ENCODE assay signal across 8 mouse cellular contexts in the genomic region with DNA sequence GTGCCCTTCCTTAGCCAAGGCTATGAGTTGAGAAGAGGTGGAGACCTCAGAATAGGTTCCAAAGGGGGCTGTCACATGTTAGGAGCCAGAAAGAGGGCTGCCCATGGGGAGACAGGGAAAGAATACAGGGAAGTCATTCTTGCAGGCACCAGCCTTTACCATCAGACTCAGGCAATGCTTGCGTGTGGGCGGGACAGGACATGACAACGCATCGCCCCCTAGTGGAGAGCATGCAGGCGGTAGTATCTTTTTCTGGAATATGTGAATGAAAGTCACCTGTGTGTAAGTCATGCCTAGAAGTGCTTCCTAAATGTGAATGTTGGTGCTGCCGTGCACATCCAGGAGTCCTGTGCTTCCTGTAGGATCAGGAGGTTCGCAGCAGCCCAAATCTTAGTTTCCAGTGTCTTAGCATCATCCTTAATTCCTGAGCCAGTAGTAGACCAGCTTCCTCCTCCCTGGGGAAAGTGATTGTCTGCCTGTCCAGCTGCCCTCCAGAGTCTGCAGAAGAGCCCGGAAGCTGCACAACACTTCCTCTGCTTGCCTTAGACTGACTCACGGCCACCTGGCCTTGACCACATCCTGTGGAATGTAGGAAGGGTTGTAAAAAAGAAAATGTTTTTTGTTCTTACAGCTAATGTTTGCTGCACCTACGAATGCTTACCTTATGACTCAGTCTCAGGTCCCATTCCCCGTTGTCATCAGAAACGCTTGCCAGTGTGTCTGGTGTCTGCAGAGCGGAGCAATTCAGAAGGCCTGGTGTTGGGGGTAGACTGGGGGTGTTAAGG. TPM values are rescaled to one million over a fixed set of nuclear protein-coding genes. Genes with fewer than 3 reads are reported as not detected.
DNase-seq lines count a peak whose midpoint lies in the region; ATAC-seq and TF ChIP-seq lines count a peak whose summit lies in the region.

No protein-coding gene starts in this region.

- H3K4me2 ChIP-seq in liver, embryonic 16.5 days (ENCODE audit: low read depth, low read length) = no peak overlapping the region
- no peak overlapping the region for H3K4me2 ChIP-seq in neural tube, embryonic 13.5 days

- H3K36me3 ChIP-seq in liver, embryonic 16.5 days (ENCODE audit: control insufficient read depth, insufficient read depth) = no peaks in the 10 kb centered on the region
- peaks cover 62% of the 10 kb centered on the region for H3K36me3 ChIP-seq in neural tube, embryonic 13.5 days
- no peaks in the 10 kb centered on the region for H3K36me3 ChIP-seq in testis, adult 2 months (ENCODE audit: control insufficient read depth, insufficient read depth, low read length)

- ATAC-seq in liver, embryonic 16.5 days (ENCODE audit: low read depth) = peak; percentile 43; the same call in 1 of the 2 replicates
- peak; percentile 48; the same call in 1 of the 2 replicates for ATAC-seq in neural tube, embryonic 13.5 days (ENCODE audit: low read depth)

- no peaks in the 10 kb centered on the region for H3K9me3 ChIP-seq in liver, embryonic 16.5 days (replicated peaks; ENCODE audit: control insufficient read depth, low read length)
- no peaks in the 10 kb centered on the region for H3K9me3 ChIP-seq in neural tube, embryonic 13.5 days

- intact Hi-C loops in gastrocnemius, postnatal 36 days (cut with DNase I) = loop anchor here (2.0 to 5.0 kb wide), 2 partner anchors 109 to 133 kb away; no protein-coding TSS in a partner anchor

- H3K4me3 ChIP-seq in liver, embryonic 16.5 days (ENCODE audit: low read depth, low read length) = no peak overlapping the region
- no peak overlapping the region for H3K4me3 ChIP-seq in neural tube, embryonic 13.5 days
- no peak overlapping the region for H3K4me3 ChIP-seq in testis, adult 2 months (ENCODE audit: control insufficient read depth, low read depth, low read length)

- peak; percentile 81; the same call in 1 of the 2 replicates for TF ChIP-seq CTCF in testis, adult 2 months (IDR thresholded peaks at IDR 0.05; ENCODE audit: control insufficient read depth, insufficient read depth, insufficient replicate concordance, low read depth, low read length)

- H3K27me3 ChIP-seq in liver, embryonic 16.5 days (ENCODE audit: control insufficient read depth, insufficient read depth, low read depth, low read length) = no peaks in the 10 kb centered on the region
- no peaks in the 10 kb centered on the region for H3K27me3 ChIP-seq in neural tube, embryonic 13.5 days
- H3K27me3 ChIP-seq in testis, adult 2 months (ENCODE audit: control insufficient read depth, insufficient read depth, low read length) = no peaks in the 10 kb centered on the region

- no peak overlapping the region for H3K9ac ChIP-seq in liver, embryonic 16.5 days (ENCODE audit: low read depth, low read length)
- H3K9ac ChIP-seq in neural tube, embryonic 13.5 days = no peak overlapping the region

- TF ChIP-seq POLR2A in testis, adult 2 months (IDR thresholded peaks at IDR 0.05; ENCODE audit: control insufficient read depth, low read depth, low read length) = no peak

- no peak overlapping the region for H3K27ac ChIP-seq in liver, embryonic 16.5 days (ENCODE audit: low read length)
- no peak overlapping the region for H3K27ac ChIP-seq in neural tube, embryonic 13.5 days (replicated peaks)
- no peak overlapping the region for H3K27ac ChIP-seq in testis, adult 2 months (ENCODE audit: control insufficient read depth, insufficient read depth, low read depth, low read length)

- 15% methylated on average over 13 of the region's 13 CpGs for WGBS in liver, embryonic 16.5 days (ENCODE audit: insufficient replicate concordance)
- WGBS in neural tube, embryonic 13.5 days = 56% methylated on average over 13 of the region's 13 CpGs

- peak; percentile 80 for DNase-seq in 416B (ENCODE audit: low read depth)
- peak; percentile 40 for DNase-seq in adipocyte (ENCODE audit: low spot score)
- DNase-seq in embryo, embryonic 10 days (ENCODE audit: low spot score) = peak; percentile 86
- DNase-seq in gastrocnemius, postnatal 36 days = peak; percentile 22 to 26
- peak; percentile 85 for DNase-seq in kidney, postnatal 10 days

- no peaks in the 10 kb centered on the region for H3K4me1 ChIP-seq in liver, embryonic 16.5 days (ENCODE audit: control insufficient read depth, low read depth, low read length)
- no peaks in the 10 kb centered on the region for H3K4me1 ChIP-seq in neural tube, embryonic 13.5 days (replicated peaks)
- no peaks in the 10 kb centered on the region; the same call in 1 of the 2 replicates for H3K4me1 ChIP-seq in testis, adult 2 months (ENCODE audit: control insufficient read depth, insufficient read depth, low read length)

RNA-seq across cellular contexts. Expression of a gene that starts 35.3 kb away (rescaled TPM):
- not detected for total RNA-seq in gastrocnemius, postnatal 36 days (2021)
- polyA plus RNA-seq in liver, embryonic 16.5 days (2015; fragmentation: Nextera tagmentation; extraction: Ambion mirVana) = not detected in 2 replicates
- polyA plus RNA-seq in neural tube, embryonic 13.5 days (2015; fragmentation: Nextera tagmentation; extraction: Ambion mirVana) = 6.0 and 8.4 TPM in 2 replicates
- polyA plus RNA-seq in testis, adult 2 months (2012; rRNA removed) = not detected in 2 replicates

Comparison
In these comparisons a context has a peak if more than half of its experiments do, and no peak if none do; other contexts are left out.
1. DNase-seq: peak in every context shown above with its lines; median percentile 86 in embryo, embryonic 10 days; 85 in kidney, postnatal 10 days; 80 in 416B; 40 in adipocyte; 24 in gastrocnemius, postnatal 36 days.